Mouse (Mus musculus) cortical plate, adult 2 months (tissue): ENCODE results near the gene Trpv2.

ENCODE experiments used
- CTCF ChIP-seq: fragments of 200-500 bp; IDR thresholded peaks from 2 replicates; pipeline ENCODE4 v1.5.1; 2011; ENCODE audit warnings: mild to moderate bottlenecking, control low read depth, low read length; ENCODE audit not compliant: insufficient read depth; ENCODE audit errors: extremely low read depth
- POLR2A ChIP-seq: fragments of 200-500 bp; IDR thresholded peaks from 2 replicates; pipeline ENCODE4 v1.6.1; 2011; ENCODE audit warnings: mild to moderate bottlenecking, low read length, control low read depth; ENCODE audit not compliant: insufficient read depth; ENCODE audit errors: extremely low read depth

DNA sequence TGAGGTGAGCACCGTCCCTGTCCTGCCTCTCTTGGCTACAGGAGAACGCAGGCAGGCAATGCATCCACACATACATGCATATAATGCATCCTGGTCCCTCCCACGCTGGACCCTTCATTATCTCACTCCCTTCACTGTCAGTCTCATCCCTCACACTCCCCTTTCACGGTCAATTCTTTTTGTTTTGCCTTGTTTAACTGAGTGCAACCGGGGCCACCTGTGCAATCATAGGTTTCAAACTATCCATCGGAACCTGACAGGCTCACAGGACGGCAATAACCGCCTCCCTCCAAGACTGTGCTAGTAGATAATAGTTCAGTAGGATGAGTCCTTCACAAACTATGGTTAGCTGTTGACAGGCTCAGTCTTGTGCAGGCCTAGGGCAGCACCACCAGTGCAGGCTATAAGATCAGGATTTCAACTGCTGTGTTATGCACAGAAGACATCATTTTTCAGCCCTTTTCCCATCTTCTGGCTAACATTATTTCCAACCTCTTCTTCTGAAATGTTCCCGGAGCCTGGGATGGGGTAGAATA, 10.5 kb downstream of the Trpv2 start:
- no peak for TF ChIP-seq POLR2A
- no peak for TF ChIP-seq CTCF
